Mouse (Mus musculus) left cerebral cortex, adult 8-10 months (tissue): Measurements from ENCODE around the gene Ceacam18. TPM values are rescaled to one million over a fixed set of nuclear protein-coding genes. Genes with fewer than 3 reads are reported as not detected.
A peak's percentile ranks its signal among the peaks of the same experiment; 100 is the strongest.

Experiments
- DNase-seq, 2 experiments: peaks; one replicate each; pipeline ENCODE4 v3.0.0; 2022; ENCODE audit warnings: low spot score in 2 of 2
- total RNA-seq, 4 experiments: library from RNA; stranded (reverse); gene quantifications; 2 replicates each; pipeline ENCODE4 v1.2.4; 2022

Ceacam18 gene
- total RNA-seq: not detected

GRCm38 (mm10) chr7:43634500-43634899 is at the start of gene Ceacam18:
TSS of gene Ceacam18 (plus strand) at chr7:43634707.
- no peak for DNase-seq

DNA sequence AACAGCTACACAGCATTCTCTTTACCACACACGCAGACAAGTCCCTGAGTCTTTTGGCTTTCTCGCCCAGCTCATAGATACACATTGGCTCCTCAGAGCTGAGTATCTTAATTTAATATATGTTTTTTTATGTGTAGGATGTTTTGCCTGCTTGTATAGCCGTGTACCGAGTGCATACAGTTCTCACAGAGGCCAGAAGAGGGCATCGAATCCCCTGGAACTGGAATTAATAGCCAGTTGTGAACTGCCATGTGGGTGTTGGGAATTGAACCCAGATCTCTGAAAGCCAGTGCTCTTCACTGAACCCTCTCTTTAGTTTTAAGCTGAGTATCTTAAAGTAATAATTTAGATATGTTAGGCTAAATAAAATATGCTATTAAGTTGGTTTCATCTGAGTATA is 49.7 kb upstream of the Ceacam18 start:
- no peak for DNase-seq

DNA sequence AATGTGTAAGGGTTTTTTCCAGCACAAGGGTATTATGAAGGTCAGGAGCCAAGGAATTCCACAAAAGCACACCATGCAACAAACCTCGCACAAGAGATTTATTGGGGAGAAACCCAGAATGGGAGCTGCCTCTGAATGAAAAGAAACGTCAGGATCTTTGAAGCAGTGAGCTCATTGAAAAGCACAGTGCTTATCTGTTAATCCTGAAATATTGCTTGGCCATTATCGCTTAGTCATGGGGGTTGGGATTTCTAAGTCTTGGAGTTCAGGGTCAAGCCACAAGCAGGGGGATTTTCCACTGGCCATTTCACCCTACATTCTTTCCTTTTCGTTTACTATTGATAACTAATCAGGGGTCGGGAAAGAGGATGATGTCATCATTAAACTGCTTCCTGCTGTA is 32.6 kb upstream of the Ceacam18 start:
- DNase-seq: no peak

- DNase-seq: peak; percentile 26 to 63
Observed at GRCm38 (mm10) chr7:43606896-43607742, 27.4 kb upstream of the Ceacam18 start, which contains the start of gene Zfp819. TSS of gene Zfp819 (plus strand) at chr7:43607169.

DNA sequence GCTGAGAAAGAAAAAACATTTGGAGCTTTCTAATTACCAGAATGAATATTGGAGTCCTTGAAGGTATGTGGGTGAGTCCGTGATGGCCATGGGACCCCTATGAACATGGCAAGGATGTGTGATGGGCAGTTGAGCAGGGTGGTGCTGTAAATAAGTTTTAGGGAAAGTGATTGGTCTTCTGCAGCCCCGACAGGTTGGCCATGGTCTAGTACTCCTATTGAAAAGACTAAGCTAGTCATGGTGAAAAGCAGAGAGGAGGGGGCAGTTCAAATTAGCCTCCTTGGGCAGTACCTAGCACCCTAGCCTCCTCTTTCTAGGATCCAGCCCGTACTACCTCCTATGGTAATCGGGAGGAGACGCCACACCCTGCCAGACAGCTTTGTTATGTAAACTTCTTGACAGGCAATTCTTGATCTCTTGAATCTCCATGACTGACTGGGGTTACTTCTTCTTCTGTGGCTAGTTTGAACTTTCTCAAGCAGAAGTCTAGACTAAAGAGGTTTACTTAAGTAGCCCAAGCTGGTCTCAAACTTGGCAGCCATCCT is 26.7 kb upstream of the Ceacam18 start:
- no peak for DNase-seq

DNA sequence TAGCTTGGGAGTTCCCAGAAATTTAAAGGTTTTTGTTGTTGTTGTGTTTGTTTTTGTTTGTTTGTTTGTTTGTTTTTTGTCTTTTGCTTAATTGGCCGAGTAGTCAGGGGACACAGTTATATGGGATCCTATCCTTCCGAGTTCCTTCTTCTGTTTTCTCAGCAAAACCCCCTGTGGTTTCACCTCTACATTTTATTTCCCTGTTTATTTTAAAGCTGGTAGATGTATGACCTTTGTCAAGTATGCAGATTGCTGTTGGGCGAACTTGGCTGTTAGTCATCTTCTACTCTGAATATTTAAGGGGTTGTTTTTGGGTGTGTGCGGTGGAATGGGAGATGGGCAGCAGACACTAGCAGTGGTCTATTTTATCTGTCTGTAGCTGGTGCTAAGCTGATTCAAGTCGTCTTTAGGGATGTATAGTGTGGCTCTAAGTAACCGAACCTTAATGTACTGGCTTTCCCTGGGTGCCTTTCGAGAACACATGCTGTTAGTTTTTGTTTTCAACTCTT is 26.1 kb upstream of the Ceacam18 start:
- DNase-seq: no peak

DNA sequence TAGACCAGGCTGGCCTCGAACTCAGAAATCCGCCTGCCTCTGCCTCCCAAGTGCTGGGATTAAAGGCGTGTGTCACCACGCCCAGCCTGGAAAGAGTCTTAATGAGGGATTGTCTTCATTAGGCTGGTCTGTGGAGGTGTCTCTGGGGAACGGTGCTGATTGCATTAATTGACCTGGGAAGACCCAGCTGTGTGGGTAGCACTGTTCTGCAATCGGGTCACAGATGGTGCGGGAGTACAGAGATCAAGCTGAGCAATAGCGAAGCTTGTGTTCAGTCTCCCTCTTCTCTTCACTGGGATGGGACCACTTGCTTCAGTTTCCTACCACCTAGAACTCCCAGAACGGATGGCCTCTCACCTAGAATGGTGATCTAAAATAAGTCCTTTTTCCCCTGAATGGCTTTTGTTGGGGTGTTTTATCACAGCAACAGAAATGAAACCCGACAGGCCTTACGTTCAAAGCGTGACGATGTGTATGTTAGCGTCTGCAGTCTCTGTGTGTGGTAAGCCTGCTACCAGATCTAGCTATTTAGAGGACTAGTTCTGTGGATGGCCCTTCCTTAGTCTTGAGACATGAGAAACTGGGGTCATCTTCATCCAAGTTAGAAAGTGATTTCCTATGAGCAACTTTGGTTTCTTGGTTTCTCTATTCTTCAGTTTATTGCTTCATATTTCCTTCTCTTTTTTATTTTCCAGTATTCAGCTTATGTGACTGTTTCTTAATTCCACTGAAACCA is 20.5 kb upstream of the Ceacam18 start:
- no peak for DNase-seq

DNA sequence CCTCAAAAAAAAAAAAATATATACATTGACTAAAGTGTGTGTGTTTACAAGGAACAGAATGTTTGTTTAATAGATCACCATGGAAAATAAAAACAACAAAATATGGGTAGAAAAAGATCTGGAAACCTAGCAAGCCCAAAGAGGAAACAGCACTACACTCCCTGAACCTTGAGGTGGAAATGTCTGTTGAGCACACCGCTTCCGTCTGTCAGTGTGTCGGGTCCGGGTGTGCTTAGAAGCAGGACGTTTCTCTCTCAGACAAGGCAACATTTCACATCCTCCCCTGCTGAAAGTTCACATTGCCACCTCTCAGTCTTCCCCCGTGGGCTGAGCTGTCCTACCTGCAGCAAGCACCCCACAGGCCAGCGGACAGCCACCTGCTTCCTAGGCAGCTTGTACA is 11.6 kb upstream of the Ceacam18 start:
- DNase-seq: no peak

GRCm38 (mm10) chr7:43623819-43624218 is 10.7 kb upstream of the Ceacam18 start:
- DNase-seq: no peak

- DNase-seq: no peak
Observed at GRCm38 (mm10) chr7:43625065-43625464, 9.4 kb upstream of the Ceacam18 start.

GRCm38 (mm10) chr7:43625794-43626422 is 8.6 kb upstream of the Ceacam18 start:
- DNase-seq: no peak

GRCm38 (mm10) chr7:43633940-43634339 is 567 bp upstream of the Ceacam18 start:
- DNase-seq: no peak

DNA sequence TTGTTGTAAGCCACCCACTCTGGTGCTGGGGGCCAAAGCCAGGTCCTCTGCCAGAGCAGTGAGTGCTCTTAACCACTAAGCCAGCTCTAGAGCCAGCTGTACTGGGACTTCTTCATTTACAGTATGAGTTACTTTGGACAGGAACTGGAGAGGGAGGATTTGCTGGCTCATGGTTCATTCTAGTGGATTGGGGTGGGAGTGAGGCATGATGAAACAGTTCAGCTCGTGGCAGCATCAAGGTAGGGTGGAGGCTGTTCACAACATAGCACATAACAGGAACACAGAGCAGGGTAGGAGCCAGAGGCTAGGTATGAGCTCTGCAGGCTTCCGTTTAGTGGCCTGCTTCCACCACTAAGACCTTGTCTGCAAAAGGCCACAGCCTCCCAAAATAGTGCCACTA is 1.7 kb downstream of the Ceacam18 start:
- no peak for DNase-seq

- no peak for DNase-seq
Observed at GRCm38 (mm10) chr7:43637118-43637517, 2.6 kb downstream of the Ceacam18 start.

DNA sequence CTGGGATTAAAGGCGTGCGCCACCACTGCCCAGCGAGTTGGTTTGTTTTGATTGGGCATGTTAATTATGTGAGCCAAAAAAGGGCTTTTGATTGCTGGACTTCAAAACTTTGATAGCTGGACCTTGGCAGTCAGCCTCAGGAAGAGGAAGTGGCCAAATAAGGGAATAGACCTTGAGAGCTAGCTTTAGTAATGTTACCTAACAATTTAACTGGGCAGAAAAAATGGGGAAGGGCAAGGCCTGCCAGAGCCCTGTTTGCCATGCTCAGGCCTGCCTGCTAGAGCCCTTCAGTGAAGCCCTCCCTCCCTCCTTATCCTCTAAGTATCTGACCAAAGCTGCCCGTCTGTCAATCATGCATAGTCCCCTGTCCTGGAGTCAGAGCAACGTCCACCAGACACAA is 8.1 kb downstream of the Ceacam18 start:
- no peak for DNase-seq

DNA sequence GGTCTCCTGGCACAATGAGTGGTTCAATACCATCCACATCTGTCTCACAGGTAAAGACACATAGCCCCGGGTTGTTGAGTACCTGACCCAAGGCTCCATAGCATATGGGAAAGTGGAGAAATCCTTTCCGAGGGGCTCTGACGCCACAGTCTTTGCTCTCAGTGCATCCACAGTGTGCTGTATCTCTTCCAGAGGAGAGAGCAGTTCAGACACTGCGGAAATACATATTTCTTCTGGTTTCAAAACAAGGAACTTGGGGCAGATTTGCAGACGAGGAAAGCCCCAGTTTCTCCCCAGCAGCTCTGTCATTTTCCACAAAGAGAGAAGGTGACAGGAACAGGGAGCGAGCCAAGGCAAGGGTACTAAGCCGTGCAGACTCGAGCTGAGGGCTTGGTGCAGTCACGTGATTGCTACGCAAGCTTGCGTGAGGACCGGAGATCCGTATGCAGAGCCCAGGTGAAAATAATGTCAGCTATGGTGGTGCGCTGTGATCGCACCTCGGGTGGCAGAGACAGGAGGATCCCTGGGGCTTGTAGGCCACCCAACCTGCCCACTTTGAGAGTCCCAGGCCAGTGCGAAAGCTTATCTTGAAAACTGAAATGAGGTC is 8.6 kb downstream of the Ceacam18 start:
- DNase-seq: no peak

DNA sequence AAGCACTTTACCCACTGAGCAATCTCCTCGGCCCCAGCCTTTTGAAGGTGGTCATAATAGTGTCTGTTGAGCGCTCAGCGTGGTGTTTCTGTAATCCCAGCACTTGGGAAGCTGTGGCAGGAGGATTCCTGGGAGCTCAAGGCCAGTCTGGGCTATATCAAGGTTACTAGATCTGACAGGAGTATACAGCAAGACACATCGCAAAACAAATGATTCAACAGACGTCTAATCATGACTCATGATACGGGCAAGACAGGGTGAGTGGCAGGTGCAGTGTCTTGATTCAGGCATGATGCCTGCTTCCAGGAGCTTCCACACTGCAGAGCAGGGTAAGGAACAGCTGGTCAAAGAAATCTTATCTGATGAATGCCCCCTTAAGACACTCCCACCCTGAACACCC is 18.2 kb downstream of the Ceacam18 start:
- no peak for DNase-seq

- no peak for DNase-seq
Observed at GRCm38 (mm10) chr7:43654519-43654918, 20.0 kb downstream of the Ceacam18 start.

DNA sequence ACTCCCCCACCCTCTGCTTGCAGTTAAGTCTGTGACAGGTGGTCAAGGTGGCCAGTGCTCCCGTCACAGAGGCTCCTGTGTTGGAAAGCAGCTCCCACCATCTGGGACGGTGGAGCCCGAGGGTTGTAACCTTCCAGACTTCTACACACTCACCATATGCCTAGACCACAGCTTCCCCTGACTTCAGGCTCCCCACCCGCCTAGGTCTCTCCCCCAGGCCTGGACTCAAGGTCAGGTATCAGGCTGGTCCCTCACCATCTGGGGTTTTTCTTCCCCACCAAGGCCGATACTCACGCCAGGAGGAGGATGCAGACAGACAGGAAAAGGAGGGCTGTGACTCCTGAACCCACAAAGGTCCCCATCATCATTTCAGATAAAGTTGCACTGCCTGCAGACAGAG is 21.7 kb downstream of the Ceacam18 start:
- no peak for DNase-seq

DNA sequence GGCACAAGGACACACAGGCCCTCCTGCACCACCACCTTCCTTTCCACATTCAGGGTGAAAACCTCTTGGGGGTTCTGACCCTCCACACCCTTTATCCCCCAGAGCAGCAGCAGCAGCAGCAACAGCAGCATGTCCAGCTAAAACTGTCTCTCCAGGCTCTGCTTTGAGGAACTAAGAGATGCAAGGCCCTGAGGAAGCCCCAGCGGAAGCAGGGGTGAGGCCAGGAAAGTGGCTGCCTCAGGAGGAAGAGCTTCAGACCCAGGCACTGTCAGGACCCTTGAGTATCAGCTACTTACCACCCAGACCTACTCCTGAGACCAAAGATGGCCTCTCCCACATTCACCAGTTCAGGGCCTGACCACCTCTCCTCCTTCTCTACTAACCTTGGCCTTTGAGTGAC is 25.5 kb downstream of the Ceacam18 start, which contains the start of gene Siglece:
Gene Siglece (minus strand): TSS at position 160 of the 400 bp plus-strand sequence.
- DNase-seq: no peak

DNA sequence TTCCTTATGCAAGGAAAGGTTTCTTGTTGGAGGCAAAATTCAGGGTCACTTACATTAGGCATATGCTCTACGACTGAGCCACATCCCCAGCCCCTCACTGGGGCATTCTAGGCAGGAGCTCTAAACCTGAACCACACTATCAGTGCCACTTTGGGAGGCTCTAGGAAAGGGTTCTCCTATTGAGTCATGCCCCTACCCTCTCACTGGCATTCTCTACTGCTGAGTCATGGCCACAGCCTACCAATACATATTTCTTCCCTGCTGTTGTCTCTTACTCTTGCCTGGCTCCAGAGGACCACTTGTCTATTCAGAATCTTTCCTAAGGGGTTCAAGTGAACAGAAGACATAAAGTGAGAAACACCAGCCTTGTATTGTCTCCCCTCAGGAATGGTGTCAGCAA is 28.3 kb downstream of the Ceacam18 start:
- no peak for DNase-seq
